Mouse (Mus musculus) embryonic fibroblast, embryonic 13.5 days (primary cell): ENCODE data around the gene Banf2. TPM values are rescaled to one million over a fixed set of nuclear protein-coding genes. Genes with fewer than 3 reads are reported as not detected.

Experiments used
- H3K27ac ChIP-seq: 2 replicates; pipeline ENCODE4 v1.5.1; 2012; ENCODE audit warnings: low read length, control low read depth, inconsistent platforms; ENCODE audit not compliant: insufficient read depth
- H3K4me1 ChIP-seq: 2 replicates; pipeline ENCODE4 v1.6.1; 2011; ENCODE audit warnings: low read length; ENCODE audit not compliant: control insufficient read depth, insufficient read depth
- H3K4me3 ChIP-seq: 2 replicates; pipeline ENCODE4 v1.5.1; 2011; ENCODE audit warnings: mild to moderate bottlenecking, control low read depth, low read length; ENCODE audit not compliant: insufficient read depth
- CTCF ChIP-seq: IDR thresholded peaks from 2 replicates; pipeline ENCODE4 v1.5.1; 2011; ENCODE audit warnings: mild to moderate bottlenecking, control low read depth, low read length, moderate library complexity, borderline replicate concordance; ENCODE audit not compliant: insufficient read depth
- POLR2A ChIP-seq: IDR thresholded peaks from 2 replicates; pipeline ENCODE4 v1.6.1; 2011; ENCODE audit warnings: low read depth, mild to moderate bottlenecking, control low read depth, low read length, moderate library complexity
- polyA plus RNA-seq: library from polyadenylated mRNA; stranded (reverse); fragments of >200 nt; gene quantifications from 2 replicates; pipeline ENCODE4 v1.2.4, GENCODE M21; 2011; ENCODE audit warnings: low read depth; ENCODE audit not compliant: missing spikeins, insufficient read length

Banf2 gene
- not detected in 2 replicates for polyA plus RNA-seq

DNA sequence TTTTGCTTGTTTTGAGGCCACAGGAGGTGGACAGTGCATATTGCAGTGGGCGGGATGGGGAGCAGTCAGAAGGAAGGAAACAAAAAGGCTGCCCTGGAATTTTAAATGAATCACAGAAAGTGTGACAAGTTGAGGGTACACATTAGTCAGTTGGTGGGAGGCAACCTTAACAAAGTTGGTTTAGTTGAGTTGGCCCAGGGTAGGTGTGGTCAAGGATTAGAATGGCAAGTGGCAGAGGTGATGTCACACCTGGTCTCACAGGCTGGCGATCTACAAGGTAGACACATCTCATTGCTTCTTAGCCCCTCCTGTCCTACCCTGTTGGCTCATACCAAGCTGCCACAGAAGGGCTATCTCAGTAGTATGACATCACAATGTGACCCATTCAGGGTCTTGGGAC lies at the start of gene Banf2:
Gene Banf2, plus strand, starts transcription at position 396 of the 400 bp plus-strand sequence.
- H3K4me1 ChIP-seq = no peaks in the 10 kb centered on the region
- no peak within 1 kb of the TSS for H3K27ac ChIP-seq
- H3K4me3 ChIP-seq = no peak within 1 kb of the TSS
- TF ChIP-seq POLR2A (no peak), CTCF (no peak)

DNA sequence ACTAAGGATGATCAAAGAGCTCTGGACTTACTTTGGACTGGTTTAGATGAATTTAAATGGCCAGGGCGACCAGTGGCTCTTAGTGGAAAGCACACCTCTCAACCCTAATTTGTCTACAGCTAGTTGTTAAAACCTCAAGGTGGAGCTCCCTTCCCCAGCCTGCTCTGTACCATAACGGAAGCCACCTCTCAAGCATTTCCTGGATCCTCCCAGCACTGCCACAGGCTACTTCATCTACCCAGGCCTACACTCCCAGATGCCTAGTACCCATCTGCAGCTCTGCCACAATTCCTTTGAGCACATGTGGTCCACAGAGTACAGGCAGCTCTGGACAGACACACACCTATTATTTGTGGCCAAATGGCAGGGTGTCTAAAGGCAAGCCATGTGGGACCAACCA lies 49.4 kb upstream of the Banf2 start:
- TF ChIP-seq POLR2A (no peak), CTCF (no peak)
- H3K4me1 ChIP-seq = peaks cover 3% of the 10 kb centered on the region; the same call in 1 of the 2 replicates
- H3K4me3 ChIP-seq = no peak overlapping the region
- no peak overlapping the region for H3K27ac ChIP-seq

DNA sequence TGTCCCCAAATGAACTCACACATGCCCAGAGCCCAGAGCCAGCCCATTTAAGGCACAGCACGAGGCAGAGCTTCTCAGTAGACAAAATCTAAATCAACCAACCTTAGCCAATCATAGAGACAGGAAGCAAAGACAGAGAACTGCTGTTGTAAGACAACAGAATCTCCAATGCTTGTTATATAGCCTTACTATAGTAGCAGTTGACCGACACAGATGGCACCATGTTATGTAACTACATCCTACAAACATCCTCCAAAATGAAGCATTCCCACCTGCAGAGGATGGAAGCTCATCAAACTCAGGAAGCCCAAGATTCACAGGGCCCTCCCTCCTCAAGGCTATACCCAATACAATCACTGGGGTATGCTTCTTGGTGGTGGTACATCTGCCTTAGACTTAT lies 45.4 kb upstream of the Banf2 start:
- H3K27ac ChIP-seq = no peak overlapping the region
- no peak overlapping the region for H3K4me3 ChIP-seq
- TF ChIP-seq POLR2A = no peak
- TF ChIP-seq CTCF = no peak
- peaks cover 3% of the 10 kb centered on the region; the same call in 1 of the 2 replicates for H3K4me1 ChIP-seq

GRCm38 (mm10) chr2:143988016-143988415 lies 44.8 kb upstream of the Banf2 start:
- Histone ChIP-seq H3K27ac (no peak overlapping the region), H3K4me3 (no peak overlapping the region), H3K4me1 (peaks cover 5% of the 10 kb centered on the region)
- TF ChIP-seq POLR2A = no peak
- no peak for TF ChIP-seq CTCF

- TF ChIP-seq POLR2A (no peak), CTCF (no peak)
These were observed 41.9 kb upstream of the Banf2 start for GRCm38 (mm10) chr2:143990997-143991396.

DNA sequence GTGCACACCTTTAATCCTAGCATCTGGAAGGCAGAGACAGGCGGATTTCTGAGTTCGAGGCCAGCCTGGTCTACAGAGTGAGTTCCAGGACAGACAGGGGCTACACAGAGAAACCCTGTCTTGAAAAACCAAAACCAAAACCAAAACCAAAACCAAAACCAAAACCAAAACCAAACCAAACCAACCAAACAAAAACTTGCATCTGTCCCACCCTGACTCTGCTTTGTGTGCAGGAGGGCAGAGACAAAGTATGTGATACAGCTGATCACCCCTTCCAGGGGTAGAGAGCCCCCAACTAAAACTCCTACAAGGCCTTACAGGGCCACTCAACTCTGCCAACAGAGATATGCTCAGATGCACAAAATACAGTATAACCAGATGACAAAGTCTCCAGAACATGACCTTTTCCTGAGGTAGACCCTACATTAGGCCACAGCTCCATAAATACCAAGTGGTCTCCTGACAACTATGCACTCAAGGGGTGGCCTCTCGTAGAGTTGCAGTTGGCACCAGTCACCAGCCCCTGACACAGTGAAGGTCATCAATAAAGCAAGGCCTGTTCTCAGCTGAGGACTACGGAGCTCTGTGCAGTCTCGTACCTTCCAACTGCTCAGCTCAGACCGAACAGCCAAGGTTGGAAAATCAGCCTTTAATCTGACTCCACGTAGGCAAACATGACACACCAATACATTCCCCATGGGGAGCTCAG lies 40.7 kb upstream of the Banf2 start:
- TF ChIP-seq POLR2A (no peak), CTCF (no peak)
- no peak overlapping the region for H3K4me3 ChIP-seq
- peaks cover 7% of the 10 kb centered on the region; the same call in 1 of the 2 replicates for H3K4me1 ChIP-seq
- no peak overlapping the region for H3K27ac ChIP-seq

More at GRCm38 (mm10) chr2:143990997-143991396, 41.9 kb upstream of the Banf2 start:
- H3K27ac ChIP-seq = no peak overlapping the region
- no peak overlapping the region for H3K4me3 ChIP-seq
- peaks cover 7% of the 10 kb centered on the region; the same call in 1 of the 2 replicates for H3K4me1 ChIP-seq

DNA sequence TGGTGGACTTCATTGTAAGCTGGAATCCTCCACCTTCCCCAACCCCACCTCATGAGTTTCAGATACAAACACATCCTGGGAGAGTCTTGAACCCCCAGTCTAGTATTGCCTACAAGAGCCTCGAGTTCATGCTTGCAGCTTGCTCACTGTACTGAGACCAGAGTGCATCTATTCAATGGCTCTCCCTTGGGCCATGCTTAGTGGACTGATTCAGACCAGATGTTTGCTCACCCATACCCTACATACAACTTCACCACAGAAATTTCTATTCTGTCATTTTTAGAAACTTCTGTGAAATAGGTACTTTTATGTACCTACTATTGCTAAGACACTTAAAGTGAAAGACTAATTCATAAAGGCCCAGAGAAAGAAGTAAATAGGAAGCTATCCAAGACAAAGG lies 39.9 kb upstream of the Banf2 start:
- Histone ChIP-seq H3K27ac (no peak overlapping the region), H3K4me1 (peaks cover 7% of the 10 kb centered on the region; the same call in 1 of the 2 replicates), H3K4me3 (no peak overlapping the region)
- TF ChIP-seq CTCF = no peak

DNA sequence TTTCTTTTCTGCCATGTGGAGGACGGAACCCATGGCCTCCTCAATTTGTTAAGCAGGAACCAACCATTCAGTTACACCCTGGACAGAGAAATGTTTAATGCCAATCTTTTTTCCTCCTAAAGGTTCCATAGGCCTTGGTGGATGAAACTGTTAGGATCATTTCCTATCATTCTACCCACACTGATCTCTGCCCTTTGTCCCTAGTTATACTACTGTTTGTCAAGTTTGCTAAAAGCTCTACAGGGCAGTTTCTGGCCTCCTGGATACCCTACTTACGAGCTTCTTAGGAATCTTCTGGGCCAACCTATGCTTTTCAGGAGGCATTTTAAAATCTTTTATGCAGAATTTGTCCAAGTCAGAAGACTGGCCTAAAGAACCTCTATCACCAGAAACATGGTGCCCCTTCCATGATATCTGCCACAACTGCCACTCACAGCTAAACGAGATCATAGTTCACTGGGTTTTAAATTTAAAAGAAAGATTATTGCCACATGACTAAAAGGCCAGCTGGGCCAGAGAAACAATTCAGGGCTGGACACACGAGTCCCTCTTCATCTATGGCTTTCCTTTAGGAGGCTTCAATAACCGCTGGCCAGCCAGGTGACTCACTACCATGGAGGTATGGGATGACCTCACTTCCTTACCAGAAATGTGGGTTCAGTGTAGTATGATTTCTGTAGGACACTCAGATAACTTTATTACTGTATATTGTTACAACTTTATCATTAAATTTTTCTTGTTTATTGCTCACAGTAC lies 30.5 kb upstream of the Banf2 start:
- Histone ChIP-seq H3K27ac (no peak overlapping the region), H3K4me1 (peaks cover 23% of the 10 kb centered on the region), H3K4me3 (no peak overlapping the region)
- TF ChIP-seq POLR2A = no peak

GRCm38 (mm10) chr2:144003544-144003943 lies 29.3 kb upstream of the Banf2 start:
- no peak for TF ChIP-seq POLR2A
- no peak for TF ChIP-seq CTCF
- H3K27ac ChIP-seq = no peak overlapping the region
- peaks cover 23% of the 10 kb centered on the region for H3K4me1 ChIP-seq

GRCm38 (mm10) chr2:144005166-144005955 lies 27.5 kb upstream of the Banf2 start:
- TF ChIP-seq POLR2A (no peak), CTCF (no peak)
- Histone ChIP-seq H3K4me1 (peaks cover 25% of the 10 kb centered on the region), H3K27ac (peak overlapping the region; percentile 7; the same call in 1 of the 2 replicates), H3K4me3 (no peak overlapping the region)

More at GRCm38 (mm10) chr2:144003544-144003943, 29.3 kb upstream of the Banf2 start:
- no peak overlapping the region for H3K4me3 ChIP-seq
